Mouse (Mus musculus) gastrocnemius, postnatal 14 days (tissue): ENCODE results near the gene Olfr1469. TPM values are rescaled to one million over a fixed set of nuclear protein-coding genes. Genes with fewer than 3 reads are reported as not detected.
"Not testable (repeated sequence)": the region's sequence is repeated elsewhere in the genome, so short reads cannot be mapped to it uniquely, and the experiment has no call there.

Experiments used
- DNase-seq: peaks from one replicate; pipeline ENCODE4 v3.0.0; 2021; ENCODE audit warnings: mixed read lengths
- intact Hi-C: fragments of 180-260 bp; cut with DNase I; formaldehyde crosslinking; loops from one replicate; pipeline ENCODE4 v1.15.1; 2025; ENCODE audit warnings: low total_unique reads
- long read RNA-seq, 2 experiments: library from polyadenylated mRNA; stranded (forward); transcript quantifications; one replicate each; pipeline ENCODE4 v2.0.0; 2021
- total RNA-seq, 2 experiments: library from RNA; stranded (reverse); gene quantifications; 2 replicates each; pipeline ENCODE4 v1.2.3; 2021

The Olfr1469 gene
- not detected for total RNA-seq
- long read RNA-seq, experiment 1 = 0 reads
- long read RNA-seq, experiment 2 = 0 reads

DNA sequence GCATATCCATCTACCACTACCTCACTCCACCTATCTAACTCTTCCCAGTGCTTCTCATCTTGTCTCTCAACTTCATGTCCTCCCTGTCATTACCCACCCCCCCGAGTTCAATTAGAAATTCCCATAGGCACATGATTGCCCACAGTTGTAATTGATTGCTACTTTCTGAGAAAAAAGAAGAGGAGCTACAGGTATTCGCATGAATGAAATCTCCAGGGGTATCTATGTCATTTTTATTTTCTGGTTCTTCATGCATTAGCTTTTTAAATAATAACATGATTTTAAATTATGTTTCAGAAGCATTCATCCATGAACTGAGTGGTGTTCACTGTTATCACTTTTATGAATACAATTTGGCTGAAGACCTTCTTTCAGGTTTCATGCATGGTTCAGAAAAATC is at the start of gene Olfr1469:
Gene Olfr1469, plus strand, starts transcription at position 301 of the 400 bp plus-strand sequence.
- DNase-seq = no peak
- intact Hi-C loops = no loop called here

GRCm38 (mm10) chr19:13361936-13362335 is 45.7 kb upstream of the Olfr1469 start, which contains the start of gene Olfr1467:
TSS of gene Olfr1467 (plus strand) at chr19:13362236.
- intact Hi-C loops = no loop called here
- DNase-seq = no peak

- intact Hi-C loops = not testable (repeated sequence)
Measured at GRCm38 (mm10) chr19:13443109-13443508, 35.5 kb downstream of the Olfr1469 start, which contains the start of gene Olfr1471. TSS of gene Olfr1471 (plus strand) at chr19:13443409.

GRCm38 (mm10) chr19:13455986-13456385 is 48.3 kb downstream of the Olfr1469 start, which contains the start of gene Olfr1472:
TSS of gene Olfr1472 (minus strand) at chr19:13456086.
- DNase-seq = no peak
- intact Hi-C loops = no loop called here

More at GRCm38 (mm10) chr19:13443109-13443508, 35.5 kb downstream of the Olfr1469 start, which contains the start of gene Olfr1471:
- DNase-seq = not testable (repeated sequence)

Other genes with a start within 250 kb of the Olfr1469 start
- not detected for gene Olfr1461, start 244.8 kb upstream of the Olfr1469 start, total RNA-seq
- gene Olfr1462, start 222.1 kb upstream of the Olfr1469 start, total RNA-seq = not detected
- not detected for gene Olfr1463, start 176.5 kb upstream of the Olfr1469 start, total RNA-seq
- gene Olfr1465, start 92.3 kb upstream of the Olfr1469 start, total RNA-seq = not detected
- gene Olfr1466, start 69.0 kb upstream of the Olfr1469 start, total RNA-seq = not detected
- gene Olfr1467, start 45.6 kb upstream of the Olfr1469 start, total RNA-seq = not detected
- gene Olfr1471, start 35.6 kb downstream of the Olfr1469 start, total RNA-seq = not detected
- not detected for gene Olfr1472, start 48.2 kb downstream of the Olfr1469 start, total RNA-seq
- gene Olfr1474, start 61.7 kb downstream of the Olfr1469 start, total RNA-seq = not detected
- gene Olfr1475, start 72.3 kb downstream of the Olfr1469 start, total RNA-seq = not detected
- not detected for gene Olfr1477, start 92.7 kb downstream of the Olfr1469 start, total RNA-seq
- not detected for gene Olfr1480, start 120.1 kb downstream of the Olfr1469 start, total RNA-seq
- gene Olfr1484, start 175.7 kb downstream of the Olfr1469 start, total RNA-seq = not detected
- not detected for gene Olfr1487, start 209.5 kb downstream of the Olfr1469 start, total RNA-seq
- not detected for gene Olfr1489, start 223.8 kb downstream of the Olfr1469 start, total RNA-seq
- gene Olfr1490, start 243.2 kb downstream of the Olfr1469 start, total RNA-seq = not detected